Mouse (Mus musculus) forebrain, embryonic 16.5 days (tissue): ENCODE measurements at regions not wholly inside any gene's neighbourhood (a gene's known extent, or its start where the extent isn't known, plus 50 kb on each side); places are given as distances from the start of the nearest gene placed in this dataset.

Experiments
- ATAC-seq: fragments of 200-750 bp; cut with Nextera tagmentation; 2 replicates; pipeline ENCODE4 v1.8.0; 2017; ENCODE audit warnings: mild to moderate bottlenecking, moderate library complexity
- H3K27ac ChIP-seq: fragments of 300-500 bp; sonication (generic); 2 replicates; pipeline ENCODE4 v1.5.1; 2014; ENCODE audit warnings: low read length, control low read depth
- H3K27me3 ChIP-seq: fragments of 300-500 bp; sonication (generic); replicated peaks from 2 replicates; pipeline ENCODE4 v1.6.1; 2014; ENCODE audit warnings: low read length; ENCODE audit not compliant: control insufficient read depth, insufficient read depth
- H3K36me3 ChIP-seq: fragments of 300-500 bp; sonication (generic); 2 replicates; pipeline ENCODE4 v1.6.1; 2014; ENCODE audit not compliant: control insufficient read depth, insufficient read depth
- H3K4me1 ChIP-seq: fragments of 300-500 bp; sonication (generic); replicated peaks from 2 replicates; pipeline ENCODE4 v1.6.1; 2014; ENCODE audit warnings: low read length; ENCODE audit not compliant: control insufficient read depth, insufficient read depth
- H3K4me2 ChIP-seq: fragments of 300-500 bp; sonication (generic); 2 replicates; pipeline ENCODE4 v1.6.1; 2014; ENCODE audit warnings: mild to moderate bottlenecking, low read length, control low read depth
- H3K4me3 ChIP-seq: fragments of 300-500 bp; sonication (generic); replicated peaks from 2 replicates; pipeline ENCODE4 v1.5.1; 2014; ENCODE audit warnings: mild to moderate bottlenecking, low read length, control low read depth
- H3K9ac ChIP-seq: fragments of 300-500 bp; sonication (generic); replicated peaks from 2 replicates; pipeline ENCODE4 v1.6.1; 2014; ENCODE audit warnings: low read depth, low read length, control low read depth
- H3K9me3 ChIP-seq: fragments of 300-500 bp; sonication (generic); 2 replicates; pipeline ENCODE4 v1.6.1; 2016; ENCODE audit warnings: low read length; ENCODE audit not compliant: control insufficient read depth
- WGBS: fragments of 180-500 bp; shearing (Covaris S2); extraction: QIAGEN DNeasy Blood & Tissue Kit; methylation state at CpG from one replicate; pipeline ENCODE4 v1.1.7; 2014; 5-methylcytosine and 5-hydroxymethylcytosine counted together

- WGBS, result 97% methylated on average over 1 of the region's 1 CpGs
- H3K4me2 ChIP-seq, result no peak overlapping the region
Measured at GRCm38 (mm10) chr15:72339629-72340028, 1494.7 kb upstream of the Gm6569 start.

DNA sequence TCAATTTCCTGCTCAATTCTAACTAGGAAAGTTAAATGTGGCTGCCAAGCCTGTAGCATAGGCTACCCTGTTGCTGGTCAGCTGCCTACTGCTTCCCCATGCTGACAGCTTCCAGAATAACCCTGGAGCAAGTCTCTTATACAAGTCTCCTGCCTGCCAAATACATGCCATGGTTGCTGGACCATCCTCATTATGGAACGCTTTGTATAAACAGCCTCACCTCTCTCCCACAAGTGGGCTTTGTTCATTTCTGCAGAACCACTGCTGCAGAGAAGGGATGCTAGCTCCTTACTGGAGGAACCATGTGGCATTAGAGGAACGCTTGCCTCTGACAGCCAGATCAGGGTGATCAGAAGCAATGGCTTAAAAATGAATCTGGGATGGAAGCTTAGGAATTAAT is 1492.4 kb upstream of the Gm6569 start:
- no peaks in the 10 kb centered on the region; the same call in 1 of the 2 replicates for H3K4me1 ChIP-seq
- H3K27me3 ChIP-seq, result no peaks in the 10 kb centered on the region
- H3K9me3 ChIP-seq, result no peaks in the 10 kb centered on the region
- H3K27ac ChIP-seq, result no peak overlapping the region
- no peak for ATAC-seq
- WGBS, result 81% methylated on average over 2 of the region's 2 CpGs
- no peak overlapping the region for H3K4me3 ChIP-seq
- no peak overlapping the region for H3K4me2 ChIP-seq
- no peaks in the 10 kb centered on the region for H3K36me3 ChIP-seq
- H3K9ac ChIP-seq, result no peak overlapping the region

More at GRCm38 (mm10) chr15:72339629-72340028, 1494.7 kb upstream of the Gm6569 start:
- Histone ChIP-seq H3K4me1 (no peaks in the 10 kb centered on the region; the same call in 1 of the 2 replicates), H3K36me3 (no peaks in the 10 kb centered on the region), H3K9me3 (no peaks in the 10 kb centered on the region), H3K9ac (no peak overlapping the region), H3K27me3 (no peaks in the 10 kb centered on the region), H3K4me3 (no peak overlapping the region), H3K27ac (no peak overlapping the region)
- no peak for ATAC-seq

DNA sequence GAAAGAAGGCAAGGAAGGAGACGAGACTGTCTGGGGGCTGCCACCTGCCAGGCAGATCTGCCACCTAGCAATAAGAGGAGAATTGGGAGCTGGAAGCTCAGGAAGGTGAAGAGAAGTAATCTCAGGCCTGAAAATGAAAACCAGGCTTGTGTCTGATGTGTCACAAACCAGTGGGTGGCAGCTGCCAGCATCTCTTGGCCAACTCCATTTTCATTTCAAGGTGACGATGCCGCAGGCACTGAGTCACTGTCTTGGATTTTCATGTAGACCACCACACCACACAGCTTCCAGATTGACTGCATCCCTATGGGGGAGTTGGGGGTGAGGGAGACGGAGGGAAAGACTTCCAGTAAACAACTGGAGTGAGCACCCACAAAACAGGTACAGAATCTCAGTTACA is 1491.9 kb upstream of the Gm6569 start:
- WGBS, result 81% methylated on average over 4 of the region's 4 CpGs

GRCm38 (mm10) chr15:72343794-72344193 is 1490.6 kb upstream of the Gm6569 start:
- Histone ChIP-seq H3K9ac (no peak overlapping the region), H3K27ac (no peak overlapping the region)

More for the DNA sequence above, 1491.9 kb upstream of the Gm6569 start:
- Histone ChIP-seq H3K4me3 (no peak overlapping the region), H3K9me3 (no peaks in the 10 kb centered on the region), H3K36me3 (no peaks in the 10 kb centered on the region), H3K9ac (no peak overlapping the region), H3K27me3 (no peaks in the 10 kb centered on the region), H3K4me1 (no peaks in the 10 kb centered on the region; the same call in 1 of the 2 replicates), H3K4me2 (no peak overlapping the region), H3K27ac (no peak overlapping the region)
- ATAC-seq, result no peak

GRCm38 (mm10) chr15:72353371-72353770 is 1481.0 kb upstream of the Gm6569 start:
- H3K4me3 ChIP-seq, result no peak overlapping the region
- H3K36me3 ChIP-seq, result no peaks in the 10 kb centered on the region
- H3K4me1 ChIP-seq, result no peaks in the 10 kb centered on the region
- no peaks in the 10 kb centered on the region for H3K9me3 ChIP-seq
- no peak for ATAC-seq
- no peak overlapping the region for H3K4me2 ChIP-seq
- no peak overlapping the region for H3K27ac ChIP-seq
- 79% methylated on average over 4 of the region's 4 CpGs for WGBS
- no peaks in the 10 kb centered on the region for H3K27me3 ChIP-seq
- H3K9ac ChIP-seq, result no peak overlapping the region

More at GRCm38 (mm10) chr15:72343794-72344193, 1490.6 kb upstream of the Gm6569 start:
- H3K27me3 ChIP-seq, result no peaks in the 10 kb centered on the region
- H3K36me3 ChIP-seq, result no peaks in the 10 kb centered on the region
- no peaks in the 10 kb centered on the region; the same call in 1 of the 2 replicates for H3K4me1 ChIP-seq
- no peak for ATAC-seq
- no peak overlapping the region for H3K4me2 ChIP-seq
- H3K9me3 ChIP-seq, result no peaks in the 10 kb centered on the region
- H3K4me3 ChIP-seq, result no peak overlapping the region

DNA sequence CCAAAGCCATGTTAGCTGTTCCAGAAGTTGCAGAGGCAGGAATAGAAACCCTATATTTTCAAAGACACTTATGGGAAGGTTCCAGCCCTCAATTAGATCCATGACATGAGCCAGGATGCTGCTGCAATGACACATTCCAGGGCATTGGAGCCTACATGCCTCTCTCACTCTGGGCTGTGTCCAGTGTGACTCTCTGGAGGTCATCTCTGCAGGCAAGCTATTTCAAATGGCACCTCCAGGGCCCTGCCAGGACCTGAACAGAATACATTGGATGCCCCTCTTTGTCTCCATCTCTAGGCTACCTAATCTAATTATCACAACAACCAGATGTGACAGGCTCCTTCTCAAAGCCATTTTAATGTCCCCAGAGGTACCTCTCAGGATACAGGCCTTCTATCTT is 1478.7 kb upstream of the Gm6569 start:
- Histone ChIP-seq H3K4me2 (no peak overlapping the region), H3K4me3 (no peak overlapping the region), H3K27me3 (no peaks in the 10 kb centered on the region), H3K4me1 (no peaks in the 10 kb centered on the region), H3K36me3 (no peaks in the 10 kb centered on the region), H3K9ac (no peak overlapping the region), H3K27ac (no peak overlapping the region), H3K9me3 (no peaks in the 10 kb centered on the region)
- no peak for ATAC-seq

DNA sequence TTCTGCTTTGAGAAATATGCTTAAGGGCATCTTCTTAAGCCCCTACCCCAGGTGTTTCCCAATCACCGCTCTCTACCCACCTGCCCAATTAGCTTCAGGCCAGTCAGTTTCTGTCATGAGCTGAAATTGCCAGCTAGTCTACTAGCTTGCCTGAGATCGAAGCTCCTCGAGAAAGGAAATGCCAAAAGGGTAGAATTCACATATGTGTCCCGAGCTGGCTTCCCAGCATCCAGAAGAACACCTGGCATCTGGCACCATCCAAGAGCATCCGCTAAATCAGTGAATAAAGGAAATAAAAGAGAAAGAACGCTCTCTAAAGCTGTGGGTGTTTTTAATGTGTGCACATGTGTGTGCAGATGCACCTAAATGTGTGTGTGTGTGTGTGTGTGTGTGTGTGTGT is 1474.7 kb upstream of the Gm6569 start:
- Histone ChIP-seq H3K9me3 (no peaks in the 10 kb centered on the region), H3K4me2 (no peak overlapping the region), H3K27ac (no peak overlapping the region), H3K4me1 (no peaks in the 10 kb centered on the region), H3K27me3 (no peaks in the 10 kb centered on the region), H3K36me3 (no peaks in the 10 kb centered on the region), H3K4me3 (no peak overlapping the region), H3K9ac (no peak overlapping the region)
- no peak for ATAC-seq
- 79% methylated on average over 6 of the region's 6 CpGs for WGBS

- ATAC-seq, result no peak
- Histone ChIP-seq H3K27ac (no peak overlapping the region), H3K4me3 (no peak overlapping the region), H3K36me3 (no peaks in the 10 kb centered on the region), H3K4me2 (no peak overlapping the region), H3K9ac (no peak overlapping the region), H3K4me1 (no peaks in the 10 kb centered on the region), H3K9me3 (no peaks in the 10 kb centered on the region), H3K27me3 (no peaks in the 10 kb centered on the region)
- 97% methylated on average over 3 of the region's 3 CpGs for WGBS
Measured at GRCm38 (mm10) chr15:72360049-72360448, 1474.3 kb upstream of the Gm6569 start.

GRCm38 (mm10) chr15:72360463-72361030 is 1473.8 kb upstream of the Gm6569 start:
- 74% methylated on average over 4 of the region's 4 CpGs for WGBS
- no peak overlapping the region for H3K4me2 ChIP-seq
- no peaks in the 10 kb centered on the region for H3K36me3 ChIP-seq
- no peak overlapping the region for H3K9ac ChIP-seq
- no peak overlapping the region for H3K27ac ChIP-seq
- peak; percentile 74 for ATAC-seq
- no peaks in the 10 kb centered on the region for H3K27me3 ChIP-seq
- H3K9me3 ChIP-seq, result no peaks in the 10 kb centered on the region
- H3K4me3 ChIP-seq, result no peak overlapping the region
- H3K4me1 ChIP-seq, result no peaks in the 10 kb centered on the region

DNA sequence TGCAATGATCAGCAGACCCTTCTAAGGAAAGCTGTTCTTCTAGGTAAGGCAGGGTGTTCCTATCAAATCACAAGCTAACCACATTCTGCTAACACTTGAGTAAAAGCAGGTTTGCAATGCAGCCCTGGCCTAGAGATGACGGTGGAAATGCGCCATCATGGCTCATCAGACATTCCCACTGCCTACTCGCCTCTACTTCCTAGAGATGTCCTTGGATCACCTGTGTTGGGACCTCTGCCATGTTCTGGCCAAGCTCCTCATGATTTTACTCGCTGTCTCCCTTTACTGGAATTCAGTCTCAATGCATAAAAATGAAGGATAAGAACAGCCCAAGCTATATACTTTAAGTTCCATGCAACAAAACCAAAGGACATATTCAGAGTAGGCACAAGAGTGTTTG is 1461.3 kb upstream of the Gm6569 start:
- no peak overlapping the region for H3K27ac ChIP-seq
- no peaks in the 10 kb centered on the region for H3K36me3 ChIP-seq
- no peak for ATAC-seq
- 88% methylated on average over 4 of the region's 4 CpGs for WGBS
- H3K4me3 ChIP-seq, result no peak overlapping the region
- no peaks in the 10 kb centered on the region for H3K27me3 ChIP-seq
- 0 out of 2 replicates have a peak, but pooled peaks cover 3% of the 10 kb centered on the region for H3K4me1 ChIP-seq
- H3K9ac ChIP-seq, result no peak overlapping the region
- H3K4me2 ChIP-seq, result no peak overlapping the region
- H3K9me3 ChIP-seq, result no peaks in the 10 kb centered on the region
